Mouse (Mus musculus) lung, postnatal 0 days (tissue): ENCODE measurements around the gene Cplx1.

ENCODE experiments used
- CTCF ChIP-seq: IDR thresholded peaks from 2 replicates; pipeline ENCODE4 v1.5.1; 2016; ENCODE audit warnings: antibody characterized with exemption, mild to moderate bottlenecking
- EP300 ChIP-seq: IDR thresholded peaks from 2 replicates; pipeline ENCODE4 v1.6.1; 2016; ENCODE audit warnings: antibody characterized with exemption, mild to moderate bottlenecking, control low read depth

DNA sequence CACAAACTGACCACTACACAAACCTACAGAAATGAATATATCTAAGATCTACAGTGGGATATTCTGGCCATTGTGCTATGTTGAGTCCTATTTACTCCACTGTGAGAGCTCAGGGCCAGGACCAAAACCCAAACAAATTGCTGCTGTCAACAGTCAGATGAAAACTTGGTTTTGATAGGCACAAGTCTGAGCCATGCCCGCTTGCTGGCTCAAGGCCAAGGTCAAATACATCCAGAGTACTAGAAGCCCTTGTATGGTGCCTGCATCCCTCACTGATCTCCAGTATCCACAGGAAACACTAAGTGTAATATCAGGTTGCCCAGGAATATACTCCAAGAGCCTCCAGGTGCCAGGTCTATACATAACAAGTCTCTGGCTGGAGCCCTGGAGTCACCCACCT is 21.2 kb upstream of the Cplx1 start:
- TF ChIP-seq EP300 = no peak
- TF ChIP-seq CTCF = no peak
